Mouse (Mus musculus): Measurements from ENCODE around the gene Lhx2.

GRCm38 (mm10) chr2:38326671-38327070 lies 12.4 kb upstream of the Lhx2 start:
- TF ChIP-seq CTCF (IDR thresholded peaks at IDR 0.05) (no peak), EP300 (IDR thresholded peaks at IDR 0.05) (no peak)
